Mouse (Mus musculus) forebrain, embryonic 11.5 days (tissue): ENCODE measurements at regions not wholly inside any gene's neighbourhood (a gene's known extent, or its start where the extent isn't known, plus 50 kb on each side); places are given as distances from the start of the nearest gene placed in this dataset.

Source experiments
- ATAC-seq: fragments of 200-750 bp; cut with Nextera tagmentation; replicated peaks from 2 replicates; pipeline ENCODE4 v1.8.0; 2017; ENCODE audit warnings: moderate TSS enrichment; ENCODE audit not compliant: low FRiP score
- DNase-seq: peaks from one replicate; pipeline ENCODE4 v3.0.0-alpha.2; 2017; ENCODE audit warnings: low spot score
- H3K27ac ChIP-seq: fragments of 300-500 bp; sonication (generic); 2 replicates; pipeline ENCODE4 v1.5.1; 2014; ENCODE audit warnings: low read depth, low read length
- H3K27me3 ChIP-seq: fragments of 300-500 bp; sonication (generic); 2 replicates; pipeline ENCODE4 v1.6.1; 2014; ENCODE audit warnings: mild to moderate bottlenecking, low read length, mixed read lengths; ENCODE audit not compliant: control insufficient read depth, insufficient read depth
- H3K36me3 ChIP-seq: fragments of 300-500 bp; sonication (generic); 2 replicates; pipeline ENCODE4 v1.6.1; 2014; ENCODE audit warnings: mild to moderate bottlenecking, low read length, moderate library complexity, mixed read lengths; ENCODE audit not compliant: control insufficient read depth, insufficient read depth
- H3K4me1 ChIP-seq: fragments of 300-500 bp; sonication (generic); replicated peaks from 2 replicates; pipeline ENCODE4 v1.6.1; 2014; ENCODE audit warnings: low read length, mixed read lengths; ENCODE audit not compliant: control insufficient read depth, insufficient read depth
- H3K4me2 ChIP-seq: fragments of 300-500 bp; sonication (generic); 2 replicates; pipeline ENCODE4 v1.6.1; 2014; ENCODE audit warnings: low read depth, mild to moderate bottlenecking, low read length, moderate library complexity, mixed read lengths; ENCODE audit not compliant: severe bottlenecking
- H3K4me3 ChIP-seq: fragments of 300-500 bp; sonication (generic); 2 replicates; pipeline ENCODE4 v1.5.1; 2014; ENCODE audit warnings: low read depth, low read length
- H3K9ac ChIP-seq: fragments of 300-500 bp; sonication (generic); 2 replicates; pipeline ENCODE4 v1.6.1; 2014; ENCODE audit warnings: low read length
- H3K9me3 ChIP-seq: fragments of 300-500 bp; sonication (generic); 2 replicates; pipeline ENCODE4 v1.6.1; 2016; ENCODE audit warnings: low read length, mixed read lengths; ENCODE audit not compliant: control insufficient read depth
- WGBS: fragments of 180-500 bp; shearing (Covaris S2); extraction: QIAGEN DNeasy Blood & Tissue Kit; methylation state at CpG from one replicate; pipeline ENCODE4 v1.1.7; 2014; 5-methylcytosine and 5-hydroxymethylcytosine counted together

DNA sequence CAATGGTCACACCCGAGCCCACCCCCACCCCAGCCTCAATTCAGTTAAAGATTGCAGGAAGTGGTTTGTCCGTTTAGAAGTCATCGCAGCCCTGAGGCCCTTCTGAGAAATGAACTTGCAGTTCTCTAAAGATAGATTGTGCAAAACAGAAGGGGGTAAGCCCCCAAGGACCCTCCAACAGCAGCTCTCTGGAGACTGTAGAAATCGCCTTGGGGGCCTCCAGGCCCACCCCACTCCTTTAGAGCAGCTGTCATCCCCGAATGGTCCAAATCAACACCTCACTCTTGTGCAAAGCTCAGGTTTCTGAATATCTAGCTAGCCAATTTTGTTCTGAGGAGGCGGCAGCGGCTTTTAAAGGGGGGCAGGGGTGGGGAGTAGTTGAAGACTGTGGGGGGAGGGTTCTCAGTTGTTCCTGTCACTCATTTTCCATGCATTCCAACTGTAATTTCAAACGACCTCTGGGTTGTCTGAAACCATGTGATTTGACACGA is 186.9 kb downstream of the Gsdmc2 start:
- H3K27me3 ChIP-seq, result no peaks in the 10 kb centered on the region
- ATAC-seq (no peak), DNase-seq (no peak)
- no peaks in the 10 kb centered on the region for H3K9me3 ChIP-seq
- H3K4me2 ChIP-seq, result no peak overlapping the region
- WGBS, result 84% methylated on average over 9 of the region's 9 CpGs
- H3K9ac ChIP-seq, result no peak overlapping the region
- no peaks in the 10 kb centered on the region for H3K36me3 ChIP-seq
- H3K4me1 ChIP-seq, result no peaks in the 10 kb centered on the region
- H3K27ac ChIP-seq, result no peak overlapping the region
- no peak overlapping the region for H3K4me3 ChIP-seq

DNA sequence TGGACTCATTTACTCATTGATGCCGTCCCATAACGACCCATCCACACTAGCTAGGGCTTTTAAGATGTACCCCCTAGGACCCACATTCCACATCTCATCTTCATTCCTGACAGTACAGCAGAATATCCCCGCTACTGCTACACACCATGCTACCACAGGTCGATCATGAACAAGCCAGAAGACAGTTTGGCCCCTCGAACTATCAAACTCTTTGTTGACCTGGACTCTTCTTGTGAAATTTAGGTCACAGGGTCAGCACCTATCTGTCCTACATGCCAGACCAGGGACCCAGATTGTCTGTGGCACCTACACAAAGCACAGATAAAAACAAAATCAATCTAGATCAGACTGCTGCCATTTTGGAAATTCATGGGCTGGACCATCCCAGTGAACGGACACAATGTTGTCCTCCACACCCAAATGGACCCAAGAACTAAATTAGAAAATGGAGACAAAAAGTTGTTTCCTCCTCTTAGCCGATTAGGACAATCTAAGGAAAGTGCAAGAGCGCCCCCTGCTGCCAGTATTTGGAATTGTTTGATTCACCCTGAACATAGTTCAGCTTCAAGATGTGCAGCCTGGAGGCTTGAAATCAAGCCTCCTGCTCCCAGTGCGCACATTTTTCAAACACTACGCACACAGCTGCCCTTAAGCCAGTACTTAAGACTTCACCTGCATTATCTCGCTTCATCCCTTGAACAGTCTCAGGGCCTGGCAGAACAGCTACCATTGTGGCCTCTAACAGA is 192.6 kb downstream of the Gsdmc2 start:
- Histone ChIP-seq H3K27ac (no peak overlapping the region), H3K9me3 (no peaks in the 10 kb centered on the region), H3K4me2 (no peak overlapping the region), H3K9ac (no peak overlapping the region), H3K27me3 (no peaks in the 10 kb centered on the region), H3K4me3 (no peak overlapping the region), H3K36me3 (no peaks in the 10 kb centered on the region), H3K4me1 (no peaks in the 10 kb centered on the region; the same call in 1 of the 2 replicates)
- ATAC-seq (peak; percentile 60), DNase-seq (peak; percentile 89)
- WGBS, result 36% methylated on average over 11 of the region's 11 CpGs

DNA sequence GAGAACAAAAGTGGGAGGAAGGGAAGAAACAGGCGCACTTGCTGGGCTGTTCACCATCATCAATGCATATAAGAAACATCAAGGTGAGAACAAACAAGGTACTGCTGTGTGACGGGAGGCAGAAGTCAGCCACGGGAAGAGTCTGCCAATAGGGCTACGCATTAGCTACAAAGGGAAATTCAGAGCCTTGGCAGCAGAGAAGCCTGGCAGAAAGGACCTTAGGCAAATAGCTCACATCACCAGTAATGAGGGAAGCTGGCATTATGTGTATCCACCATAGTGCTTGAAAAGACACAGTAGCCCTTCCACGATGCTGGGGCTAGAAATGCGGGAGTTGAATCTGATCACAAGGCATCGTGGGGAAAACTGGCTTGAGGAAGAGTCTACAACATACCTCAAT is 193.9 kb downstream of the Gsdmc2 start:
- no peaks in the 10 kb centered on the region; the same call in 1 of the 2 replicates for H3K4me1 ChIP-seq
- H3K36me3 ChIP-seq, result no peaks in the 10 kb centered on the region
- H3K9me3 ChIP-seq, result no peaks in the 10 kb centered on the region
- H3K9ac ChIP-seq, result no peak overlapping the region
- DNase-seq (no peak), ATAC-seq (no peak)
- no peaks in the 10 kb centered on the region for H3K27me3 ChIP-seq
- no peak overlapping the region for H3K4me2 ChIP-seq
- 83% methylated on average over 7 of the region's 7 CpGs for WGBS
- H3K4me3 ChIP-seq, result no peak overlapping the region
- H3K27ac ChIP-seq, result no peak overlapping the region

DNA sequence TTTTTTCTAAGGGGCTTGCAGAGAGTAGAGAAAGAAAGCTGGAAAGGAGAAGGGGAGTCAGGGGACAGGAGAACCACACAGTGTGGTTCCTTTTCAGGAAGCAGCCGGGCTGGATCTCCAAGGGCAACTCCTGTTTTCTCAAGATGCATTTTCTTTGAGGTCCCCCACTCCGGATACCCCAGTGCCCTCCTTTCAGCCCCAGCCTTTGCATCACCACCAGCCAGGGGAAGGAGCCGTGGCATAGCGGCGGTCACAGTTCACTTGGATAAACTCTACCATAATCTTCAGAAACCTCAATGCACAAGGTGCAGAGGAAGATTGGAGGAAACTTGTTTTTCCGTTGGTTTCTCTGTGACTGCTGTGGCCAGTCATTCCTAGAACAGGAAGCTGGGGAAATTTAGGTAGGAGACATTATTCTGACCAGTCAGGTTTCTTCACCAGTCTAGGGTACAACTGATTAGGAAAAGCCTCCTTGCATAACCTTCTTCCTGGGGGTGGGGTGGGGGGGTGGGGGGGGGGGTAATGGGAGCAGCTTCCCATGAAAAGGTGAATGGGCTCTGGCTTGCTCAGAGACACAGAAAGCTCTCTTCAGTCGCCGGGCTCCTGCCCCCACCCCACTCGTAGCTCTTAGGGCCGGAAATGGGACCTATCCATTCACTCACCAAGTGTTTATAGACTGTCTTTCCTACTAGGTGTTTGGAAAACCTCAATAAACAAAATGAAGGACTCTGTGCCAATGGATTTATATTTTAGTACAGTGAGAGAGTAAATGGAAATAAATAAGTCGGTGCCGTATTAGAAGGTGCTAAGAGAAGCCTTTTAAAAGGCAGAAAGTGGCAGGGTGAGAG is 196.6 kb downstream of the Gsdmc2 start:
- Histone ChIP-seq H3K36me3 (no peaks in the 10 kb centered on the region), H3K4me2 (no peak overlapping the region), H3K4me1 (no peaks in the 10 kb centered on the region; the same call in 1 of the 2 replicates), H3K9ac (no peak overlapping the region), H3K9me3 (no peaks in the 10 kb centered on the region), H3K27ac (no peak overlapping the region), H3K4me3 (no peak overlapping the region), H3K27me3 (no peaks in the 10 kb centered on the region)
- ATAC-seq, result no peak
- DNase-seq, result no peak
- WGBS, result 83% methylated on average over 12 of the region's 12 CpGs

DNA sequence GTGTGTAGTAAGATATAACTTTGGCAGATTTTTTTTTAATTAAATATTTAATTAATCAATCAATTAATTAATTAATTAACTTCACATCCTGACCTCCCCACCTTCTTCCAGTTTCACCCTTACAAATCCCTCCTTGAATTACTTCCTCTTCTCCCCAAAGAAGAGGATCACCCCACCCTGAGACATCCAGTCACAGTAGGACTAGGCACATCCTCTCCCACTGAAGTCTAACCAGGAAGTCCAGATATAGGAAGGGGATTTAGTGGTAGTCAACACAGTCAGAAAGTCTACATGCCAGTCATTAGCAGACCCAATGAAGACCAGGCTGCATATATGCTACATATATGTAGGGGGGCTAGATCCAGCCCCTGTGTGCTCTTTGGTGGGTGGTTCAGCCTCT is 220.2 kb downstream of the Gsdmc2 start:
- Histone ChIP-seq H3K4me3 (no peak overlapping the region), H3K4me1 (no peaks in the 10 kb centered on the region), H3K4me2 (no peak overlapping the region), H3K36me3 (no peaks in the 10 kb centered on the region), H3K27ac (no peak overlapping the region), H3K9me3 (no peaks in the 10 kb centered on the region), H3K9ac (no peak overlapping the region), H3K27me3 (no peaks in the 10 kb centered on the region)
- ATAC-seq (no peak), DNase-seq (no peak)

DNA sequence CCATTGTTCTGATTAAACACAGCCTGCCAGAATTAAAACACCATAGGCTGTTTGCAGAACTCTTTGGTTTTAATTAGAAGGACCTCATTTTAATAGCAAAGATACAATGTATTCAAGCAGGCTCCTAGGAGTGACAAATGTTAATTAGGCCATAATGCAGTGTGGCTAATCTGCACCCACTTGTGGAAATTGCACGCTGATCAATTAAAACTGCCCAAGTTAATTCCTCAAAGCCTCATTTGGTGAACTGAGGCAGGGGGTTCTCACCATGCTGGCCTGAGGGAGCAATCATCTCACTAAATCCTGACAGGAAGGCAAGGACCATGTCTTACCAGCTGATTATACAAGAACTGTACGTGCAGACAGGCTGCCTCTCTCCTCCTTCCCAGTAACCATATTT is 220.7 kb downstream of the Gsdmc2 start:
- Histone ChIP-seq H3K9ac (no peak overlapping the region), H3K4me3 (no peak overlapping the region), H3K27me3 (no peaks in the 10 kb centered on the region), H3K4me2 (no peak overlapping the region), H3K36me3 (no peaks in the 10 kb centered on the region), H3K27ac (no peak overlapping the region), H3K4me1 (no peaks in the 10 kb centered on the region), H3K9me3 (no peaks in the 10 kb centered on the region)
- ATAC-seq, result peak; percentile 60; the same call in 1 of the 2 replicates
- no peak for DNase-seq
- WGBS, result 29% methylated on average over 2 of the region's 2 CpGs

DNA sequence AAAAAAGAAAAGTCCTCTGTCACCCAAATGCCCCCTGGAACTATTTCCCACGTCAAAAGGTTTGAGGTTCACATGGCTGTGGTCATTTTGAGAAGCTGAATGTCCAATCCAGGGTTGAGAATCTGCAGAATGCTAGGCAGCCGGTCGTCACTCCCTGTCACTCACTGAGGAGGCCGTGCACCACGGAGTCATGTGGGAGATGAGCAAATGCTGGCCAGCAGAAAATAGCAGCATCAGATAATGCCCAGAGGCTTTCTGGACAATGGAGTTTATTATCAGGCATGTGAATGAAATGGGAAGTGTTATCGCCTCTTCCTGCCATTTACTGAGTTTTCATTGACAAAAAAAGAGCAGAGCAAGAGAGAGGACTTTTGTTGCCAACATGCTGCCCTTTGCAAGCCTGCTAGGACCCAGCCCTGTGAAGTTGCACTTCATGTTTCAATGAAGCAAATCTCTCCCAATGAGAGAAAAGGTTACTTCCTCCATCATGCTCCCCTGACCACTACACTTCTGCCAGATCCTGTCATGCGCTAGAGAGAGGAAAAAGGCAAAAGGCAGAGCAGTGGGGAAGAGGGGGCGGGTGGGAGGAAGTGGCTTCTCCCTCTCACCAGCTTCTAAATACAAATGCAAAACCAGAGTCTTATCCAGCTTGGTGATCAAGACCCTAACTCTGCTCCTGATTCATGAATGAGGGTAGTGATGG is 228.3 kb downstream of the Gsdmc2 start:
- no peaks in the 10 kb centered on the region for H3K36me3 ChIP-seq
- no peaks in the 10 kb centered on the region for H3K4me1 ChIP-seq
- H3K9me3 ChIP-seq, result no peaks in the 10 kb centered on the region
- H3K27ac ChIP-seq, result no peak overlapping the region
- no peak overlapping the region for H3K4me2 ChIP-seq
- H3K27me3 ChIP-seq, result no peaks in the 10 kb centered on the region
- H3K9ac ChIP-seq, result no peak overlapping the region
- ATAC-seq (no peak), DNase-seq (no peak)
- H3K4me3 ChIP-seq, result no peak overlapping the region
- WGBS, result 77% methylated on average over 8 of the region's 8 CpGs

DNA sequence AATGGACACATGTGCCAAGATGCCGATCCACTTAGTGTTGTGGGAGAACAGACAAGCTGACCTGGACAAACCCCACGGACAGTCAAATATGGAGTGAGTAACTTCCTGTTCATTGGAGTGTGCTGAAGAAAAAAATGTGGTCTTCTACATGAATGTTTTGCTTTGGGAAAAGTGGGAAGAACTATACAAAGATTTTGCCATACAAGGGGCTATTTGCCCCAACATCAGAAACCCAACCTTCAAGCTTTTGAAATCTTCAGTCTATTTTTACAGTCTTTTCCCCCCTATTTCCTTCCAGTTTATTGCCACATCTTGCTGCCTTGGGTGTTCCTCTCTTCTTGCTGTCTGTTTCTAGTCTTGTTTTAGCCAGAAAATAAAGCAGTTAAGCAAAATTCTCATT is 230.8 kb downstream of the Gsdmc2 start:
- ATAC-seq (no peak), DNase-seq (no peak)
- 90% methylated on average over 2 of the region's 2 CpGs for whole genome bisulfite sequencing
- Histone ChIP-seq H3K4me3 (no peak overlapping the region), H3K9ac (no peak overlapping the region), H3K27ac (no peak overlapping the region), H3K9me3 (no peaks in the 10 kb centered on the region), H3K4me1 (no peaks in the 10 kb centered on the region), H3K4me2 (no peak overlapping the region), H3K36me3 (no peaks in the 10 kb centered on the region), H3K27me3 (no peaks in the 10 kb centered on the region)
